Mouse (Mus musculus) bone marrow macrophage, adult 2 months (primary cell): Measurements from ENCODE around the gene Tomm5. TPM values are rescaled to one million over a fixed set of nuclear protein-coding genes. Genes with fewer than 3 reads are reported as not detected.
"Not testable (repeated sequence)": the region's sequence is repeated elsewhere in the genome, so short reads cannot be mapped to it uniquely, and the experiment has no call there.

Experiments used
- H3K27ac ChIP-seq: 2 replicates; pipeline ENCODE4 v1.5.1; 2012; ENCODE audit warnings: low read depth, low read length; ENCODE audit not compliant: insufficient read depth
- H3K4me1 ChIP-seq: 2 replicates; pipeline ENCODE4 v1.6.1; 2012; ENCODE audit warnings: low read length; ENCODE audit not compliant: control insufficient read depth, insufficient read depth
- H3K4me3 ChIP-seq: 2 replicates; pipeline ENCODE4 v1.5.1; 2012; ENCODE audit warnings: mild to moderate bottlenecking, low read length, moderate library complexity; ENCODE audit not compliant: insufficient read depth
- CTCF ChIP-seq: IDR thresholded peaks from 2 replicates; pipeline ENCODE4 v1.5.1; 2012; ENCODE audit warnings: low read depth, mild to moderate bottlenecking, low read length, moderate library complexity
- POLR2A ChIP-seq: IDR thresholded peaks from 2 replicates; pipeline ENCODE4 v1.6.1; 2012; ENCODE audit warnings: mild to moderate bottlenecking, low read depth, low read length, borderline replicate concordance
- polyA plus RNA-seq: library from polyadenylated mRNA; stranded (reverse); fragments of >200 nt; gene quantifications from 2 replicates; pipeline ENCODE4 v1.2.4, GENCODE M21; 2012; ENCODE audit not compliant: missing spikeins, insufficient read depth, insufficient read length

Gene Tomm5
- polyA plus RNA-seq, 1 experiment: 87.4 TPM

GRCm38 (mm10) chr4:45067742-45068141 lies 40.2 kb downstream of the Tomm5 start:
- no peaks in the 10 kb centered on the region for H3K4me1 ChIP-seq
- TF ChIP-seq CTCF (no peak), POLR2A (no peak)
- H3K4me3 ChIP-seq: no peak overlapping the region
- no peak overlapping the region for H3K27ac ChIP-seq

GRCm38 (mm10) chr4:45066036-45066730 lies 41.7 kb downstream of the Tomm5 start:
- Histone ChIP-seq H3K27ac (no peak overlapping the region), H3K4me1 (no peaks in the 10 kb centered on the region), H3K4me3 (no peak overlapping the region)
- no peak for TF ChIP-seq CTCF
- TF ChIP-seq POLR2A: no peak

GRCm38 (mm10) chr4:45064577-45064976 lies 43.3 kb downstream of the Tomm5 start:
- no peak overlapping the region for H3K4me3 ChIP-seq
- no peak overlapping the region for H3K27ac ChIP-seq
- no peaks in the 10 kb centered on the region for H3K4me1 ChIP-seq
- TF ChIP-seq POLR2A (no peak), CTCF (no peak)

- H3K27ac ChIP-seq, H3K4me3 ChIP-seq, H3K4me1 ChIP-seq: not testable (repeated sequence)
Measured at GRCm38 (mm10) chr4:45063836-45064235, 44.1 kb downstream of the Tomm5 start.

GRCm38 (mm10) chr4:45055451-45055850 lies 52.5 kb downstream of the Tomm5 start:
- Histone ChIP-seq H3K4me1 (no peaks in the 10 kb centered on the region), H3K27ac (no peak overlapping the region), H3K4me3 (no peak overlapping the region)
- no peak for TF ChIP-seq POLR2A
- no peak for TF ChIP-seq CTCF

Other genes starting within 250 kb of the Tomm5 start
- 3.6 and 5.3 TPM in 2 replicates for gene Grhpr, start 126.7 kb downstream of the Tomm5 start, polyA plus RNA-seq
- 7.3 and 8.4 TPM in 2 replicates for gene Zbtb5, start 95.7 kb downstream of the Tomm5 start, polyA plus RNA-seq
- gene Polr1e, start 89.5 kb downstream of the Tomm5 start, polyA plus RNA-seq: 5.9 and 7.9 TPM in 2 replicates
- 4.0 and 4.5 TPM in 2 replicates for gene Fbxo10, start 23.5 kb downstream of the Tomm5 start, polyA plus RNA-seq
- not detected in 2 replicates for gene Frmpd1, start 76.8 kb upstream of the Tomm5 start, polyA plus RNA-seq
- 12.1 and 13.4 TPM in 2 replicates for gene Trmt10b, start 189.0 kb upstream of the Tomm5 start, polyA plus RNA-seq
- 10.8 and 10.9 TPM in 2 replicates for gene Dcaf10, start 234.0 kb upstream of the Tomm5 start, polyA plus RNA-seq
- 33.4 and 34.9 TPM in 2 replicates for gene Exosc3, start 234.6 kb upstream of the Tomm5 start, polyA plus RNA-seq